Mouse (Mus musculus): ENCODE measurements around the gene Syne1.

DNA sequence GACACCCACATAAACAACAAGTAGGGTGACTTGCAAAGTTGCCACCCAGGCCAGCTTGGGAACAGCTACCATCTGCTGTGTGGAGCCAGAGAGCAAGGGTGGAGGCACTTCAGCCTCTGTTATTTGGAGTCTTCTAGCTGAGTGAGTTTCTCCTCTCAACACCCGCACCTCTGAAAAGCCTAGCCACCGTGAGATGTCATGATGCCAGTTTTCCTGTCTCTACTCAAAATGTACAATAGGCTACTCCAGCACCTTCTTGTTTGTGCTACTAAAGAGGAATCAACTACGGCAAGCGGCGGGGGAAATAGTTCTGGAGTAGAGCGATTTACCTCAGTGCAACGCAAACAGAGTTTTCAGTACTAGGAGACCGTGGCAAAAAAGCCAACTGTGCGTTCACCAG, 3.5 kb downstream of the Syne1 start:
- TF ChIP-seq ZC3H11A (IDR thresholded peaks at IDR 0.05; ENCODE audit: low read depth, low read length), result no peak
- TF ChIP-seq CTCF (IDR thresholded peaks at IDR 0.05 in 2 of 3, conservative IDR thresholded peaks at IDR 0.05 in 1 of 3; ENCODE audit: control insufficient read depth in 1 of 3, insufficient read depth in 1 of 3, low read depth in 2 of 3, low read length in 3 of 3, poor library complexity in 1 of 3, severe bottlenecking in 1 of 3), result no peak
- TF ChIP-seq EP300 (IDR thresholded peaks at IDR 0.05; ENCODE audit: low read depth in 1 of 2, low read length in 2 of 2), result no peak
- TF ChIP-seq USF1 (IDR thresholded peaks at IDR 0.05; ENCODE audit: low read depth, low read length), result no peak
- no peak for TF ChIP-seq RAD21 (IDR thresholded peaks at IDR 0.05; ENCODE audit: low read depth, low read length)
- no peak for TF ChIP-seq TAL1 (IDR thresholded peaks at IDR 0.05; ENCODE audit: low read length)
- no peak for TF ChIP-seq MAX (IDR thresholded peaks at IDR 0.05; ENCODE audit: low read length)
- TF ChIP-seq POLR2A (IDR thresholded peaks at IDR 0.05; ENCODE audit: control insufficient read depth in 1 of 2, insufficient read depth in 1 of 2, low read depth in 1 of 2, low read length in 2 of 2, poor library complexity in 1 of 2), result no peak
- TF ChIP-seq ETS1 (IDR thresholded peaks at IDR 0.05; ENCODE audit: low read depth, low read length), result no peak
- no peak for TF ChIP-seq CHD1 (IDR thresholded peaks at IDR 0.05; ENCODE audit: low read depth, low read length)
- no peak for TF ChIP-seq JUND (IDR thresholded peaks at IDR 0.05; ENCODE audit: low read depth, low read length)
- no peak for TF ChIP-seq UBTF (IDR thresholded peaks at IDR 0.05; ENCODE audit: borderline replicate concordance, insufficient read depth, low read depth, low read length)

All from MEL (cell line).